Mouse (Mus musculus): ENCODE measurements around the gene Nisch.

The Nisch gene

GRCm38 (mm10) chr14:31216846-31217245, at the start of gene Nisch:
Gene Nisch (minus strand): TSS chr14:31216946.
- DNase-seq (ENCODE audit: low read depth, low spot score), result no peak

GRCm38 (mm10) chr14:31260932-31261331, 44.2 kb upstream of the Nisch start:
- DNase-seq (ENCODE audit: low read depth, low spot score), result no peak

- no peak for DNase-seq (ENCODE audit: low read depth, low spot score)
These were observed 43.6 kb upstream of the Nisch start for GRCm38 (mm10) chr14:31260374-31260773.

GRCm38 (mm10) chr14:31258476-31259050, 41.8 kb upstream of the Nisch start:
- no peak for DNase-seq (ENCODE audit: low read depth, low spot score)

GRCm38 (mm10) chr14:31252091-31252490, 35.3 kb upstream of the Nisch start:
- no peak for DNase-seq (ENCODE audit: low read depth, low spot score)

GRCm38 (mm10) chr14:31251626-31252025, 34.9 kb upstream of the Nisch start:
- peak; percentile 37 for DNase-seq (ENCODE audit: low read depth, low spot score)

GRCm38 (mm10) chr14:31251084-31251604, 34.4 kb upstream of the Nisch start, which contains the start of the genes Phf7 and Bap1:
Gene Phf7 (minus strand): TSS chr14:31251317.
Gene Bap1 (plus strand): TSS chr14:31251450.
- DNase-seq (ENCODE audit: low read depth, low spot score), result peak; percentile 94

GRCm38 (mm10) chr14:31250222-31251083, 33.7 kb upstream of the Nisch start:
- DNase-seq (ENCODE audit: low read depth, low spot score), result no peak

GRCm38 (mm10) chr14:31248396-31248795, 31.6 kb upstream of the Nisch start:
- DNase-seq (ENCODE audit: low read depth, low spot score), result no peak

GRCm38 (mm10) chr14:31245946-31246345, 29.2 kb upstream of the Nisch start:
- DNase-seq (ENCODE audit: low read depth, low spot score), result no peak

- no peak for DNase-seq (ENCODE audit: low read depth, low spot score)
These were observed 28.0 kb upstream of the Nisch start for GRCm38 (mm10) chr14:31244777-31245176.

- DNase-seq (ENCODE audit: low read depth, low spot score), result no peak
These were observed 23.8 kb upstream of the Nisch start for GRCm38 (mm10) chr14:31240528-31240927.

- DNase-seq (ENCODE audit: low read depth, low spot score), result no peak
These were observed 20.5 kb upstream of the Nisch start for GRCm38 (mm10) chr14:31237101-31237882.

- DNase-seq (ENCODE audit: low read depth, low spot score), result peak; percentile 84
These were observed 17.3 kb upstream of the Nisch start for GRCm38 (mm10) chr14:31233996-31234591.

- no peak for DNase-seq (ENCODE audit: low read depth, low spot score)
These were observed 16.6 kb upstream of the Nisch start for GRCm38 (mm10) chr14:31233070-31233995.

- DNase-seq (ENCODE audit: low read depth, low spot score), result no peak
These were observed 15.8 kb upstream of the Nisch start for GRCm38 (mm10) chr14:31232404-31233069.

- DNase-seq (ENCODE audit: low read depth, low spot score), result no peak
These were observed 13.7 kb upstream of the Nisch start for GRCm38 (mm10) chr14:31230442-31230841.

- no peak for DNase-seq (ENCODE audit: low read depth, low spot score)
These were observed 11.5 kb upstream of the Nisch start for GRCm38 (mm10) chr14:31228234-31228633.

- no peak for DNase-seq (ENCODE audit: low read depth, low spot score)
These were observed 10.2 kb upstream of the Nisch start for GRCm38 (mm10) chr14:31226978-31227377.

GRCm38 (mm10) chr14:31217666-31218065, 920 bp upstream of the Nisch start, which contains the start of gene Sema3g:
Gene Sema3g (plus strand): TSS chr14:31217860.
- peak; percentile 36 for DNase-seq (ENCODE audit: low read depth, low spot score)
